Mouse (Mus musculus): ENCODE data around the gene Pgm2l1. TPM values are rescaled to one million over a fixed set of nuclear protein-coding genes. Genes with fewer than 3 reads are reported as not detected.

The Pgm2l1 gene
- polyA plus RNA-seq, 2 experiments = 3.2 to 5.1 TPM

DNA sequence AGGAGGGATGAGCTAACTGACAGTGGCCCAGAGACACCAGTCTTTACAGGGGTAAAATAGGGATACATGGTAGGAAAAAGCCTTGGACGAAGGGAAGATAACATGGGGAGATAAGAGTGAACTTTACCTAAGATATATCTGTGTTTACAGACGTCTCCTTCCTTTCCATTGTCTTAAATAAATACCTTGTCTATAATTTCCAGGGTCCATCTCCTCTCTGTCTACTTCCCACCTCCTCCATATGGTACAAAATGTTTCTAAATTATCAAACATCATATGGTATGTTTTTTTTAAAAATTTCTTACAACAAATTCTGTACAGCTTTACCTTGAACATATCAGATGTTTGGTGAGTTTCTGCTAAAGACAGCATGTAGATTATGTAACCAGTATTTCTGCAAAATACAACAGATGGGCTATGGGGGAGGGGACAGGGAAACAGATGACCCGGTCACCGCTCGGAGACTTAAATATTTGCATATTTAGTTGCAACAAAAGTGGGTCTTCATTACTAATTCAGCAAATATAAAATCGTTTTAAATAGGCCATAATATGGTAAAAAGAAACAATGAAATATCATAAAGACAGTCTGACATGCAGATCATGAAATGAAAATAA lies 12.0 kb upstream of the Pgm2l1 start:
- ATAC-seq (ENCODE audit: low FRiP score, low read depth) (no peak), DNase-seq (ENCODE audit: low spot score) (no peak)
- no peak for TF ChIP-seq POLR2A (IDR thresholded peaks at IDR 0.05; ENCODE audit: borderline replicate concordance, extremely low read depth, insufficient read depth, insufficient read length)
- Histone ChIP-seq H3K36me3 (ENCODE audit: control insufficient read depth, insufficient read depth, low read length) (no peaks in the 10 kb centered on the region), H3K27me3 (ENCODE audit: control insufficient read depth, insufficient read depth, low read length) (no peaks in the 10 kb centered on the region), H3K4me3 (replicated peaks; ENCODE audit: low read length) (no peak overlapping the region), H3K9me3 (ENCODE audit: control insufficient read depth, low read length) (no peaks in the 10 kb centered on the region), H3K27ac (replicated peaks; ENCODE audit: low read depth, low read length) (no peak overlapping the region), H3K9ac (ENCODE audit: low read depth, low read length, severe bottlenecking) (no peak overlapping the region), H3K4me1 (ENCODE audit: control insufficient read depth, insufficient read depth, low read length) (0 out of 2 replicates have a peak, but pooled peaks cover 5% of the 10 kb centered on the region), H3K4me2 (replicated peaks; ENCODE audit: low read depth, low read length, severe bottlenecking) (no peak overlapping the region)
- WGBS = 73% methylated on average over 6 of the region's 6 CpGs

DNA sequence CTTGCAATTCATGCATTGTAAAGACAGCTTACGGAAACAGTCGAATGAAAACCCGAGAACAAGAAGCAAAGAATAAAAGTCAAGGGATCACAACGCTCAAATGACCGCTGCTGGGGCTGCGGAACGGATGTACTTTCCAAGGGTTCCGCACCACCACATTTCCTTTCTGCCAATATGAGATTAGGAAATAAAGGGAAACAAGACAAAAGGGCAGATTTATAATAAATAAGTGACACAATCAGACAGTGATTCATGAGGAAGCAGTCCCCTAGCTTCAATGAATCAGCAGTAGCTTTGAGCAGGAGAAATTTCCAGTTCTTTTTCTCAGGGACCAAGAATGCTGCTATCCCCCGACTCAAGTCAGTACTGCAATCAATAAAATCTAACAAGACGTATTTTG lies 11.2 kb upstream of the Pgm2l1 start:
- Histone ChIP-seq H3K36me3 (ENCODE audit: control insufficient read depth, insufficient read depth, low read length) (no peaks in the 10 kb centered on the region), H3K4me3 (replicated peaks; ENCODE audit: low read length) (no peak overlapping the region), H3K27ac (replicated peaks; ENCODE audit: low read depth, low read length) (no peak overlapping the region), H3K4me2 (replicated peaks; ENCODE audit: low read depth, low read length, severe bottlenecking) (no peak overlapping the region), H3K9me3 (ENCODE audit: control insufficient read depth, low read length) (no peaks in the 10 kb centered on the region), H3K9ac (ENCODE audit: low read depth, low read length, severe bottlenecking) (no peak overlapping the region), H3K27me3 (ENCODE audit: control insufficient read depth, insufficient read depth, low read length) (no peaks in the 10 kb centered on the region), H3K4me1 (ENCODE audit: control insufficient read depth, insufficient read depth, low read length) (0 out of 2 replicates have a peak, but pooled peaks cover 5% of the 10 kb centered on the region)
- TF ChIP-seq POLR2A (IDR thresholded peaks at IDR 0.05; ENCODE audit: borderline replicate concordance, extremely low read depth, insufficient read depth, insufficient read length) = no peak
- ATAC-seq (ENCODE audit: low FRiP score, low read depth) (no peak), DNase-seq (ENCODE audit: low spot score) (no peak)
- 75% methylated on average over 10 of the region's 10 CpGs for WGBS

DNA sequence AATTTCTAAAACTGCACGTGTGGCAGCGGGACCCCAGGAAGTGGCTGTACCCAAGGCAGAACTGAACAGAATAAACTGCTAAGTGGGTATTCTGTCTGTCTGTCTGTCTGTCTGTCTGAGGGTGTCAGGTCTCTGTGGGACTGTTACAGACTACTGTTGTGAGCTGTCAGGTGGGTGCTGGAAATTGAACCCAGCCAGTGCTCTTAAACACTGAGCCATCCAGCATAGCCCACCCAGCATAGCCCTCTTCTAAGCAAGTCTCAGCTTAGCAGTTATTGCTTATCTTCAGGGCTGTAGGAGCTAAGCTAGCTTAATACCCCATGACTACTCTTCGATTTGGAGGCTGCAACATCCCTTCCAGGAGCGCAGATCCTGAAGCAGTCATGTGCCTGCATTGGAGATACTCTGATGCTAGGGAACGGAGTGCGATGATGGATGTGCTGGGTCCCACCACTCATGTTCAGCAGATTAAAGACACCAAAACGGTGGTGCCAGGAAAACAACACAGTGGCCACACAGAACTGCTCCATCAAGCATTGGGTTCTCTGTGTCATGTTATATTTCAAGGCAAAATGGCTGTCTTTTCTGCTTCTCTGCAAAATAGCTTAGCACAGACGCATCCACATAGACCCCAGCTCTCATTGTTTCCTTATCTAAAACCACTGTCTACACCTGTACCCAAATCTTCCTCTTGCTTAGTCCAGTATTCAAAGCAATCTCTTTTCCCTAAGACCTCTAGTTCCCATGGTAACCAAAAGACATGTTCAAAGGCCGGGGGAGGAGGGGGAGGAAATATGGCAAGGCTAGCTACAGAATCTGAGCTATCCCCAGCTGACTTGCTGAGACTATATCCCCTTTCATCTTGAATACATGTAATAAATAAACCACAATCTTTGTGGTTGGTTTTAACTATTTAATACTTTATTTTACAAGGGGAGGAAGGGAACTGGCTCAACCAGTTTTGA lies 10.3 kb upstream of the Pgm2l1 start:
- Histone ChIP-seq H3K4me3 (replicated peaks; ENCODE audit: low read length) (no peak overlapping the region), H3K27ac (replicated peaks; ENCODE audit: low read depth, low read length) (no peak overlapping the region), H3K4me1 (ENCODE audit: control insufficient read depth, insufficient read depth, low read length) (0 out of 2 replicates have a peak, but pooled peaks cover 5% of the 10 kb centered on the region), H3K9ac (ENCODE audit: low read depth, low read length, severe bottlenecking) (no peak overlapping the region), H3K36me3 (ENCODE audit: control insufficient read depth, insufficient read depth, low read length) (no peaks in the 10 kb centered on the region), H3K9me3 (ENCODE audit: control insufficient read depth, low read length) (no peaks in the 10 kb centered on the region), H3K27me3 (ENCODE audit: control insufficient read depth, insufficient read depth, low read length) (no peaks in the 10 kb centered on the region), H3K4me2 (replicated peaks; ENCODE audit: low read depth, low read length, severe bottlenecking) (no peak overlapping the region)
- TF ChIP-seq POLR2A (IDR thresholded peaks at IDR 0.05; ENCODE audit: borderline replicate concordance, extremely low read depth, insufficient read depth, insufficient read length) = no peak
- WGBS = 65% methylated on average over 9 of the region's 9 CpGs
- ATAC-seq (ENCODE audit: low FRiP score, low read depth) (0 out of 2 replicates have a peak, but pooled peaks have one; percentile 30), DNase-seq (ENCODE audit: low spot score) (no peak)

DNA sequence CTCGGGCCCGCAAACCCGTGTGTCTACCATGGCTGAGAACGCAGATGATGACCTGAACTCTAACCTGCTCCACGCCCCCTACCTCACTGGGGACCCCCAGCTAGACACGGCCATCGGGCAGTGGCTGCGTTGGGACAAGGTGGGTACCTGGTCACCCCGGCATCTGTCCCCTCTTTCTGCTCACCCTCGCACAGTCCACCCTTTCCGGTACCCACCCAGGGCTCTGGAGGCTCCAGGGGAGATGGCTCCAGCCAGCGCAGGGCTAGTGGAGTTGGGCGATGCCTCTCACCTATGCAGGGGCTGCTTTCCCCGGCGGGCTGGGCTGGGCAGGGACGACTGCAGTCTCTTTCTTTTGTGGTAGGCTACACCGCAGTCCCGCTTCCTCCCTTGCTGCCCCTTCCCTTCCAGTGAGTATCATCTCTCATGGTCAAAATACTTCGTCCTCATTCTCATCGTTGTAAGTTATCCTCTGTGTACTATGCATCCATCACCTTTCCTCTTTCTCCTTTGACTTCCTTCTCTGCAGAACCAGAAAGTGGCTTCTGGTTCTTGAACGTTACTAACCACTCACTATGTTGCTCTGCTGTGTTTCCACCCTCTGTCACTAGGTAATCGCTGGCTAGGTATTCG lies 817 bp downstream of the Pgm2l1 start:
- ATAC-seq (ENCODE audit: low FRiP score, low read depth) = peak; percentile 20; the same call in 1 of the 2 replicates
- peak overlapping the region; percentile 72 for H3K9ac ChIP-seq (ENCODE audit: low read depth, low read length, severe bottlenecking)

DNA sequence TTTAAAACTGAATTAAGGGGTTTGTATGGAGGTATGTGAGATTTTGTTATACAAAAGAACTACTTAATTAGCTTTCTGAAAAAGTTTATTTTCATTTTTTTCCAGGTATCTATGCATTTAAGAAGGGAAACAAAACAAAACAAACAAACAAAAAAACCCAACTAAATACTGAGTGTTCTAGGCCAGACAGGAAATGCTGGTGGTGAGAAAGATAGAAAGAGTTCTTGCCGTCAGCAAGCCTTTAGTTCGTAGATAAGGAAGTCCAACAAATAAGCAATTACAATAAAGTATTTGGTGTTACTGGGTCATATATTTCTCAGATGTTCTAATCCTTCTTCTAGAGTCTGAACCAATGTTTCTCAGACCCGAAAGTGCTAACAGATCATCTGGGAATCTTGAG lies 1.8 kb downstream of the Pgm2l1 start:
- Histone ChIP-seq H3K27me3 (ENCODE audit: control insufficient read depth, insufficient read depth, low read length) (no peaks in the 10 kb centered on the region), H3K4me3 (replicated peaks; ENCODE audit: low read length) (peak overlapping the region; percentile 85), H3K27ac (replicated peaks; ENCODE audit: low read depth, low read length) (no peak overlapping the region), H3K9ac (ENCODE audit: low read depth, low read length, severe bottlenecking) (no peak overlapping the region), H3K4me1 (ENCODE audit: control insufficient read depth, insufficient read depth, low read length) (peaks cover 6% of the 10 kb centered on the region; the same call in 1 of the 2 replicates), H3K4me2 (replicated peaks; ENCODE audit: low read depth, low read length, severe bottlenecking) (peak overlapping the region; percentile 95; the same call in 1 of the 2 replicates), H3K9me3 (ENCODE audit: control insufficient read depth, low read length) (no peaks in the 10 kb centered on the region), H3K36me3 (ENCODE audit: control insufficient read depth, insufficient read depth, low read length) (no peaks in the 10 kb centered on the region)
- no peak for DNase-seq (ENCODE audit: low spot score)
- ATAC-seq (ENCODE audit: low FRiP score, low read depth) = no peak
- 71% methylated on average over 3 of the region's 3 CpGs for WGBS
- TF ChIP-seq POLR2A (IDR thresholded peaks at IDR 0.05; ENCODE audit: borderline replicate concordance, extremely low read depth, insufficient read depth, insufficient read length) = no peak

More for the DNA sequence above, 817 bp downstream of the Pgm2l1 start:
- no peak for TF ChIP-seq POLR2A (IDR thresholded peaks at IDR 0.05; ENCODE audit: borderline replicate concordance, extremely low read depth, insufficient read depth, insufficient read length)
- Histone ChIP-seq H3K9me3 (ENCODE audit: control insufficient read depth, low read length) (no peaks in the 10 kb centered on the region), H3K4me2 (replicated peaks; ENCODE audit: low read depth, low read length, severe bottlenecking) (peak overlapping the region; percentile 95), H3K36me3 (ENCODE audit: control insufficient read depth, insufficient read depth, low read length) (no peaks in the 10 kb centered on the region), H3K27ac (replicated peaks; ENCODE audit: low read depth, low read length) (peak overlapping the region; percentile 68), H3K4me1 (ENCODE audit: control insufficient read depth, insufficient read depth, low read length) (peaks cover 6% of the 10 kb centered on the region; the same call in 1 of the 2 replicates), H3K4me3 (replicated peaks; ENCODE audit: low read length) (peak overlapping the region; percentile 85), H3K27me3 (ENCODE audit: control insufficient read depth, insufficient read depth, low read length) (no peaks in the 10 kb centered on the region)
- no peak for DNase-seq (ENCODE audit: low spot score)
- under 1% methylated on average over 17 of the region's 23 CpGs for WGBS
